Mouse (Mus musculus): ENCODE data around the gene Gpr149. TPM values are rescaled to one million over a fixed set of nuclear protein-coding genes. Genes with fewer than 3 reads are reported as not detected.

The Gpr149 gene
- polyA plus RNA-seq, 1 experiment from 2014 or later: 0.47 TPM

DNA sequence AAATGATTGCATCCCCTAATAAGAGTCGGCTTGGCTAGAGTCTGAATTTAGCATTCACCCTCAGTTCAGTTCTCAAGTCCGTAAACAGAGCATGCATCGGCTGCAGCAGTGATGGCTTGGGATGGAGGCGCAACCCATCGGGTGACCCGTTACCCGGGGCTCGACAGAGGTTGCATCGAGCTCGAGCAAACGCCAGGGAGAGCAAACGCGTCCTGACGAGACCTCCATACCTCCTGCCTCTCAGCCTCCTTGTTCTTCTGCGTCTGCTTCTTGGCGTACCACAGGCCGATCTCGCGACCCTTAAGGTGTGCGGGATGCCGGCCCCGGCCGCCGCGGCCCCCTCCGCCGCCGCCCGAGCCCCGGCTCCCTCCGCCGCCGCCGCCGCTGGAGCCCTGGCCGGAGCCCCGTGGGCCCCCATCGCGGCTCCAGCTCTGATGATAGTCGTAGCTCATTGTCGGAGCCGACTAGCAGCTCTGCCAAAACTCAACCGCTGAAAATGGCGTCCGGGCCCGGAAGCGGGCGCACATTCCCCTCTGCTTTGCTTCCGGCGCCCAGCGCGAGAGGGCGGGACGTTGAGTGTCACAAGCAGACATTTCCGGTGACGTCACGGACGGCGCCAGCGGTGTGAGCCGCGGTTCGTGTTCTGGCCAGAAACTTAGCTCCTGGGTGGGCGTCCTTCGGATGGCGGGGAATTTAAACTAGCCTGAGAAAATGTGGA is 98.3 kb downstream of the Gpr149 start, which contains the start of gene Dhx36:
Dhx36 (minus strand) TSS at position 517 of the 718 bp plus-strand sequence.
- peaks cover 8% of the 10 kb centered on the region for H3K4me1 ChIP-seq
- peak within 1 kb of the TSS; percentile 90 for H3K4me3 ChIP-seq
- peak within 1 kb of the TSS; percentile 93 for H3K9ac ChIP-seq
- peak within 1 kb of the TSS; percentile 96 for H3K27ac ChIP-seq
- no peaks in the 10 kb centered on the region for H3K36me3 ChIP-seq
- H3K27me3 ChIP-seq: no peaks in the 10 kb centered on the region
- WGBS: under 1% methylated on average over 66 of the region's 66 CpGs
- peak within 1 kb of the TSS; percentile 70 for H3K4me2 ChIP-seq (replicated peaks)
- no peaks in the 10 kb centered on the region for H3K9me3 ChIP-seq
- ATAC-seq (ENCODE audit: insufficient number of reproducible peaks, insufficient read depth, low FRiP score, low TSS enrichment): peak; percentile 95

GRCm38 (mm10) chr3:62505166-62505900 is 99.6 kb downstream of the Gpr149 start:
- Histone ChIP-seq H3K36me3 (peaks cover 11% of the 10 kb centered on the region), H3K9ac (no peak overlapping the region), H3K4me1 (peaks cover 8% of the 10 kb centered on the region), H3K27me3 (no peaks in the 10 kb centered on the region), H3K9me3 (no peaks in the 10 kb centered on the region), H3K27ac (no peak overlapping the region), H3K4me2 (replicated peaks) (peak overlapping the region; percentile 70), H3K4me3 (peak overlapping the region; percentile 90)
- WGBS: 70% methylated on average over 5 of the region's 5 CpGs
- no peak for ATAC-seq (ENCODE audit: insufficient number of reproducible peaks, insufficient read depth, low FRiP score, low TSS enrichment)

DNA sequence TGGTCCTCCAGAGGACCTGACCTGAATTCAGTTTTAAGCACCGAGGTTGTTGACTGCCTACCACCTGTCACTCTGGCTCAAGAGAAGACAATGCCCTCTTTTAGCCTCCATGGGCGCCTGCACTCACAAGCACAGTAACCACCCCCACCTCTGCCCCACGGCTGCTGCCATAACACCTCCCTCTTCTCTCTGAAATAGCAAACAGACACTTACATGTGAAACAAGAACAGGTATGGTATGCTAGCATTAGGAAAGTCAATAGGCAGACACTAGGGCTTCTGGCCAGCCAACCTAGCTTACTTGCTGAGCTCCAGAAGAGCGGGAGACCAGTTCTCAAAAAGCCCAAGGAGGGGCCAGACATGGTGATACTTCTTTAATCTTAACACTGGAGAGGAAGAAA is 105.6 kb downstream of the Gpr149 start:
- H3K9me3 ChIP-seq: no peaks in the 10 kb centered on the region
- WGBS: 66% methylated on average over 4 of the region's 4 CpGs

DNA sequence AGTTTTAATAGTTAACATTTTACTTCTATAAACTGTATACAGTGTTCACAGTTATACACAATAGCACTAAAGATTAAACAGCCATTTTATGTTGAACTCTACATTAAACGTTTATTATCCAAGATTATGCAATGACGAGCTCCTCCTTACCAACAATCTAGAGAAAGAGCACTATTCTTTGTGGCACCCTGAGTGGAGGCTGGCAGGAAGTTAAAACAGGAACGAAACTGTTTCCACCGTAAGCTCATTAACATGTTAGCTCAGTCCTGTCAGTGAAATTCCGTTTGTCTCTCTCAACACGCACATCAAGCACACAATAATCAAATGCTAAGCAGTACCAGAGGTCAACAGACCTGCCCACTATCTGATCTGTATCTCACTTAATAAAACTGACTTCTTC is 112.4 kb downstream of the Gpr149 start:
- WGBS: 88% methylated on average over 6 of the region's 6 CpGs
- H3K36me3 ChIP-seq: peaks cover 58% of the 10 kb centered on the region

More for the DNA sequence above, 105.6 kb downstream of the Gpr149 start:
- Histone ChIP-seq H3K4me3 (no peak overlapping the region), H3K4me2 (replicated peaks) (no peak overlapping the region), H3K4me1 (no peaks in the 10 kb centered on the region), H3K36me3 (peaks cover 46% of the 10 kb centered on the region), H3K27me3 (no peaks in the 10 kb centered on the region), H3K9ac (no peak overlapping the region), H3K27ac (no peak overlapping the region)
- no peak for ATAC-seq (ENCODE audit: insufficient number of reproducible peaks, insufficient read depth, low FRiP score, low TSS enrichment)

DNA sequence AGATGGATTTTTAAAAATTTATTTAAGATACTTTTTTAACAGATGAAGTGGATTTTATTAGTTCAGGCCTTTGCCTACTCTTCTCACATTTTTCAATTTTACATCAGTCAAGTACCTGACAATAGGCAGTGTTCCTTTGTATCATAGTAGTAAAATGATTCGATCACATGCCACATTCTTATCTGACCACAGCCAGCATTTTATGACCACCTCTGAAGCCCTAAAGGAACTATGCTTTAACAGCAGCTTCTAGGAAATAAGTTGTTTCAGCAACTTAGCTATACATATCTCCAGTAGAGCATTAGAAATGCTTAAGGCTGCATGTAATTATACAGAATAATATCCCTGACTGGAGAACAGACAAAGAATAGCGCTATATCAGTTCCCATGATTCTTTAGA is 120.6 kb downstream of the Gpr149 start:
- WGBS: 98% methylated on average over 2 of the region's 2 CpGs
- H3K36me3 ChIP-seq: peaks cover 43% of the 10 kb centered on the region
- no peak overlapping the region for H3K4me2 ChIP-seq (replicated peaks)
- no peak overlapping the region for H3K4me3 ChIP-seq
- H3K9me3 ChIP-seq: no peaks in the 10 kb centered on the region
- H3K27me3 ChIP-seq: no peaks in the 10 kb centered on the region
- no peak for ATAC-seq (ENCODE audit: insufficient number of reproducible peaks, insufficient read depth, low FRiP score, low TSS enrichment)
- H3K4me1 ChIP-seq: no peaks in the 10 kb centered on the region
- H3K9ac ChIP-seq: no peak overlapping the region
- H3K27ac ChIP-seq: no peak overlapping the region

More for the DNA sequence above, 112.4 kb downstream of the Gpr149 start:
- H3K27me3 ChIP-seq: no peaks in the 10 kb centered on the region
- no peaks in the 10 kb centered on the region for H3K4me1 ChIP-seq
- no peak overlapping the region for H3K4me2 ChIP-seq (replicated peaks)
- H3K4me3 ChIP-seq: no peak overlapping the region
- H3K27ac ChIP-seq: no peak overlapping the region
- no peak overlapping the region for H3K9ac ChIP-seq
- H3K9me3 ChIP-seq: no peaks in the 10 kb centered on the region
- no peak for ATAC-seq (ENCODE audit: insufficient number of reproducible peaks, insufficient read depth, low FRiP score, low TSS enrichment)

Other genes with a start within 250 kb of the Gpr149 start
- gene Dhx36, start 98.1 kb downstream of the Gpr149 start, polyA plus RNA-seq (2016; fragmentation: Nextera tagmentation; extraction: Ambion mirVana): 47.8 and 49.0 TPM in 2 replicates

Measured in embryonic facial prominence, embryonic 12.5 days (tissue).